Mouse (Mus musculus) embryonic fibroblast, embryonic 13.5 days (primary cell): Measurements from ENCODE around the gene Pid1. TPM values are rescaled to one million over a fixed set of nuclear protein-coding genes. Genes with fewer than 3 reads are reported as not detected.
A peak's percentile ranks its signal among the peaks of the same experiment; 100 is the strongest.

Experiments used
- H3K27ac ChIP-seq: 2 replicates; pipeline ENCODE4 v1.5.1; 2012; ENCODE audit warnings: low read length, control low read depth, inconsistent platforms; ENCODE audit not compliant: insufficient read depth
- H3K4me1 ChIP-seq: 2 replicates; pipeline ENCODE4 v1.6.1; 2011; ENCODE audit warnings: low read length; ENCODE audit not compliant: control insufficient read depth, insufficient read depth
- H3K4me3 ChIP-seq: 2 replicates; pipeline ENCODE4 v1.5.1; 2011; ENCODE audit warnings: mild to moderate bottlenecking, control low read depth, low read length; ENCODE audit not compliant: insufficient read depth
- CTCF ChIP-seq: IDR thresholded peaks from 2 replicates; pipeline ENCODE4 v1.5.1; 2011; ENCODE audit warnings: mild to moderate bottlenecking, control low read depth, low read length, moderate library complexity, borderline replicate concordance; ENCODE audit not compliant: insufficient read depth
- POLR2A ChIP-seq: IDR thresholded peaks from 2 replicates; pipeline ENCODE4 v1.6.1; 2011; ENCODE audit warnings: low read depth, mild to moderate bottlenecking, control low read depth, low read length, moderate library complexity
- polyA plus RNA-seq: library from polyadenylated mRNA; stranded (reverse); fragments of >200 nt; gene quantifications from 2 replicates; pipeline ENCODE4 v1.2.4, GENCODE M21; 2011; ENCODE audit warnings: low read depth; ENCODE audit not compliant: missing spikeins, insufficient read length

The Pid1 gene
- polyA plus RNA-seq, 1 experiment = 20.5 TPM

DNA sequence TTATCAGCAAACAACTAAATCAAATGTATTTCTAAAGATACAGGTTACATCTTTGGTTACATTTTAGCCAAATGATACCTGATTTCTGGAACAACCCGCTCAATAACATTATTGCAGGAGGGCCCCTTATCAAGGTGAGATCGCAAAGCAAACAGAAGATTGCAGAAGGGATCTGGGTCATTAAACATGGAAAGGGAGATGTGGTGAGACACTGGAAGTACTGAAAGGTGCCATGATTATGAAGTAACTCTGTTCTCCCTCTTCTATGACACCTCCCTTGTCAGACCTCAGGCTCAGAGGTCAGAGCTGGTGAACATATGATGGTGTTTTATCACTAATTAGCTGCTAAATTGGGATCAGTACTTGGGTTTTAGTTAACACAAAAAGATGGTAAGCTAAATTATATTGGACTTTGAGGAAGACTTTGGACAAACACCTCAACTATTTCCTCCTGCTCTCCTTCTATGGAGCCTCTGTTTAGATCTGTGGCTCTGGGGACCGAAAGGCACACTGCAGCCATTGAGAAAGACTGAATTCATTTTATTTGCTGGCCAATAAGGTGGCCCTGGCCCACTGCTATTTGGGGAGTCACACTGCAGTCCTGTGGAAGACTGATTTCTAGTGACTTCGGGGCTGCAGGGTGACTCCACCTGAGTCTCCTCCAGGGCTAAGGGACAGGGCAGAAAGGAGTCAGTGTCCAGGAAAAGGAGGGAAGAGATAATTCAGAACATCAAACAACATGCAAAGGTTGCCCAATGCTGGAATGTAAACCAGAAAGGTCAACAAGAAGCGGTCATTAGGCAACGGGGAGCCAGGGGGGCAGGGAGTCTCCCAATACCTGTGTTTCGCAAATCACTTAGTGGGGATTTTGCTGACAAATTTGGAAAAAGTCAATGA is 85.4 kb downstream of the Pid1 start:
- Histone ChIP-seq H3K4me1 (no peaks in the 10 kb centered on the region), H3K27ac (no peak overlapping the region), H3K4me3 (no peak overlapping the region)
- no peak for TF ChIP-seq CTCF
- TF ChIP-seq POLR2A = no peak

DNA sequence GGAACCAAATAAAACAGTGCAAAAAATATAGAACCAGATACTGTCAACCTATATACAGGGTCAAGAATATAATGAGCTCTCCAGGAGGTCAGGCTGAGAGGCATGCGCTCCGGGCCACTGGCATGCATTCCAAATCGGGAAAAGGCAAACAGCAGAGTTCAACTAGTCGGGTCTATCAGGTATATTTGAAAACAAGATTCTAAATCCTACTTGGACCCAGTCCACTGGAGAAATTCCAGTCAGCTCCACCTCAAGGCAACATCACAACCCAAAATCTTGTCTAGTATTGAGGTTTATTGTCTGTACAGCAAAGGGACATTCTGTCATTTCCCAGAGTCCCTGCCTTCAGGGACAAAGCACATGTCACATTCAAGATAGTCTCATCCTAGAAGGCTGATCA is 91.0 kb downstream of the Pid1 start:
- TF ChIP-seq POLR2A = no peak
- TF ChIP-seq CTCF = no peak
- no peak overlapping the region for H3K27ac ChIP-seq
- H3K4me3 ChIP-seq = no peak overlapping the region
- H3K4me1 ChIP-seq = peaks cover 3% of the 10 kb centered on the region; the same call in 1 of the 2 replicates

- Histone ChIP-seq H3K4me3 (no peak overlapping the region), H3K4me1 (peaks cover 3% of the 10 kb centered on the region; the same call in 1 of the 2 replicates), H3K27ac (peak overlapping the region; percentile 36; the same call in 1 of the 2 replicates)
- TF ChIP-seq POLR2A (no peak), CTCF (no peak)
Observed at GRCm38 (mm10) chr1:84271712-84272200, 92.2 kb downstream of the Pid1 start.

GRCm38 (mm10) chr1:84257656-84258055 is 106.3 kb downstream of the Pid1 start:
- TF ChIP-seq CTCF (no peak), POLR2A (no peak)
- no peak overlapping the region for H3K27ac ChIP-seq
- no peaks in the 10 kb centered on the region for H3K4me1 ChIP-seq
- H3K4me3 ChIP-seq = no peak overlapping the region

GRCm38 (mm10) chr1:84254361-84254760 is 109.6 kb downstream of the Pid1 start:
- no peak overlapping the region for H3K27ac ChIP-seq
- no peaks in the 10 kb centered on the region for H3K4me1 ChIP-seq
- H3K4me3 ChIP-seq = no peak overlapping the region
- TF ChIP-seq POLR2A (no peak), CTCF (no peak)

- Histone ChIP-seq H3K27ac (no peak overlapping the region), H3K4me3 (no peak overlapping the region), H3K4me1 (no peaks in the 10 kb centered on the region)
- TF ChIP-seq CTCF = no peak
- no peak for TF ChIP-seq POLR2A
Observed at GRCm38 (mm10) chr1:84253838-84254237, 110.1 kb downstream of the Pid1 start.

DNA sequence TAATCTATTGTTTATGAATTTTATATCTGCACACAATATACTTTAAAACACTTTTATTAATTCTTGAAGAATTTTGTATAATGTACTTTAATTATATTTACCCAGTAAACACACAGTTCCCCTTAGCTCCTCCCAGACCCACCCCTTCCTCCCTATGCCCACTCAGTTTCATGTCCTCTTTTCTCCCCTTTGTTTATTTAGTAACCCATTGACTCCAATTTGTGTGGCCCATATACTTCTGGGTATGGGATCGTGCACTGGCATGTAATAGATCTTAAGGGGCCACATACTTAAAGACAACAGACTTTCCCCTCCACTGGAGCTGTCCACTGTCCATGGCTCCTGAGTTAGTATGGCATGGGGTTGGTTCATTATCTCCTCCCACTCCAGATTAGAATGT is 112.8 kb downstream of the Pid1 start:
- TF ChIP-seq POLR2A = no peak
- no peak for TF ChIP-seq CTCF
- no peak overlapping the region for H3K4me3 ChIP-seq
- H3K27ac ChIP-seq = no peak overlapping the region
- no peaks in the 10 kb centered on the region for H3K4me1 ChIP-seq

DNA sequence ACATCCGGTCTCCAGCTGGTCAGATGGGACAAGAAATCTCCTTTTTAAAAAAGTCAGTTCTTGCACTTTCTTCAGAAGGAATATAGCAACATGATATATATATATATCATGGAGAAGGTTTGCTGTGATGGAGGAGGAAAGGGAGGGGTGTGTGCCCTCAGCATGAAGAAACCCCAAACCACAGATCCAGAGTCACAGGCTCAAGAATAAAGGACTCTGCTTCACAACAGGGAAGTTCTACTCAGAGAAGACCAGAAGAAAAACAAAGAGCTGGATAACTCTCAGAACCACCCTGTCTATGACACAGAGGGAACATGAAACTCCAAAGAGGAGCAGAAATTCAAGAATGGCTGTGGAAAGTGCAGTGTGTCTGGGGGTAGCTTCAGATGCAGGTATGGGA is 113.2 kb downstream of the Pid1 start:
- no peak for TF ChIP-seq CTCF
- no peak for TF ChIP-seq POLR2A
- H3K4me3 ChIP-seq = no peak overlapping the region
- H3K27ac ChIP-seq = no peak overlapping the region
- H3K4me1 ChIP-seq = no peaks in the 10 kb centered on the region

GRCm38 (mm10) chr1:84249772-84250338 is 114.1 kb downstream of the Pid1 start:
- Histone ChIP-seq H3K27ac (no peak overlapping the region), H3K4me1 (no peaks in the 10 kb centered on the region), H3K4me3 (no peak overlapping the region)
- no peak for TF ChIP-seq POLR2A

DNA sequence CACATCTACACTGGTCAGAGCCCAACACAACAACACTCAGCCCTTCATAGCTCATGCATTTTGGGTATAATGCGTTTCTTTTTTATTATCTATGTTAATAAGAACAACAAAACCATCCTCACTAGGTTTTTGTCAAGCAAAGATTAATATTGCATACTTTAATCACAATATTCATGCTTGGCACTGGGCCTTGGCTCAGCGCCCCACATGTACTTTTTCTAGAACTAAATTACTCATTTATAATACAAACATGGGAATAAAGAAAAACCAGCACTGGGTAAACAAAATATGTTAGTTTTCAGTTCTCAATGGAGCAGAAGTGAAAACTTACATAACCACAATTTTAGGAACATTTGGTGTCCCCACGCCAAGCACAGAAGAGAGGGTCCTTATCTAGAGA is 116.9 kb downstream of the Pid1 start:
- Histone ChIP-seq H3K4me1 (no peaks in the 10 kb centered on the region), H3K4me3 (no peak overlapping the region), H3K27ac (no peak overlapping the region)
- TF ChIP-seq CTCF (no peak), POLR2A (no peak)

DNA sequence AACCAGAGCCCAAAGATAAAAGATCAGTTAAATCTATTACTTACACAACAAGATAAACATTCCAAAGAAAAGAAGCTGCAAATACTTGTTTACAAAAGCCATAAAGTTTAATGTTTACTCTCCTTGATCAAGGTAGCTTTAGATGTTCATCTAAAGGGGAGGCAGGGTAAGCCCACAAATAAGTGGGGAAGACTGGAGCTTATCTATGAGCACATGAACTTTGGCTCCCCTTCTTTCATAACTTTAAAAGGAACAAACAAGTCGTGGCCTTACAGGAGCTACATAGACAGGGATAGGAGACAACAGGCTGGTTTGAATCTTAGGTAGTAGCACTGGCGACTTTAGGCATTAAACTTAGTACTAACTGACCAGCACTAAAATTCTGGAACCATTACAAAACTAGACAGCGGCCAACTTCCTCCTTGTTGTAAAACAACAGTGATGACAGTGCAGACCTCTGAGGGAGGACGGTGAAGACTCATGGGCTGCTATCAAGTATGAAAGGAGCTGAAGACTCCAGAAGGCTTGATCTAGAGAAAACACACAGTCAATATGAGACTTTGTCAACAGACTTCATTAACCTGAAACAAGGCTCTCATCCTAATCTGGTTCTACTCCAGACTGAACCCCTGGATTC is 122.7 kb downstream of the Pid1 start:
- H3K27ac ChIP-seq = no peak overlapping the region
- no peak for TF ChIP-seq CTCF
- TF ChIP-seq POLR2A = no peak
- H3K4me1 ChIP-seq = no peaks in the 10 kb centered on the region
- H3K4me3 ChIP-seq = no peak overlapping the region
